Mouse (Mus musculus) central nervous system, embryonic 11.5 days (tissue): ENCODE measurements around the gene 1700003E16Rik. TPM values are rescaled to one million over a fixed set of nuclear protein-coding genes. Genes with fewer than 3 reads are reported as not detected.

ENCODE experiments used
- polyA plus RNA-seq: library from polyadenylated mRNA; depleted of rRNA; stranded (reverse); fragments of >200 nt; gene quantifications from 2 replicates; pipeline ENCODE4 v1.2.3, GENCODE M21; 2012; rRNA removed

Gene 1700003E16Rik
- polyA plus RNA-seq: 0.57 and 0.73 TPM in 2 replicates

DNA sequence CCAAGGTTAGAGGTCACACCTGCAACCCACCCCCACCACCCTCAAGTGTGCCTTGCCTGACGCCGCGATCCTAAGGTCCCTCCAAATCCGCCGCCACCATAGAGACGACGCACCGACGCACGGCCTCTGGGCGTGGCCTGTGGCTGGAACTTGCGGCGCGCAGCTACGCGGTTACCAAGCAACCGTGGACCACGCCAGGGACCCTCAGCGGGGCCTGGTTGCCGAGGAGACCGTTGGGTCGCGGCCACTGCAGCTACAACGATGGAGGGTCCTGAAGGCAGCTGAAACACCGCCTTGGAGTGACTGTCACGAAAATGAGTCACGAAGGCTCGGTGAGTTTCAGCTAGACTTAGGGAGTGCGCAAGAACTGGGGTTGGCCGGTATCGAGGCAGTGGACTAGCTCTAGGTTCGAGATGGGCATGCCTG lies at the start of gene 1700003E16Rik, which contains the start of gene Wdr54:
1700003E16Rik (plus strand) TSS at position 146 of the 426 bp plus-strand sequence.
Wdr54 (minus strand) TSS at position 139 of the 426 bp plus-strand sequence.

DNA sequence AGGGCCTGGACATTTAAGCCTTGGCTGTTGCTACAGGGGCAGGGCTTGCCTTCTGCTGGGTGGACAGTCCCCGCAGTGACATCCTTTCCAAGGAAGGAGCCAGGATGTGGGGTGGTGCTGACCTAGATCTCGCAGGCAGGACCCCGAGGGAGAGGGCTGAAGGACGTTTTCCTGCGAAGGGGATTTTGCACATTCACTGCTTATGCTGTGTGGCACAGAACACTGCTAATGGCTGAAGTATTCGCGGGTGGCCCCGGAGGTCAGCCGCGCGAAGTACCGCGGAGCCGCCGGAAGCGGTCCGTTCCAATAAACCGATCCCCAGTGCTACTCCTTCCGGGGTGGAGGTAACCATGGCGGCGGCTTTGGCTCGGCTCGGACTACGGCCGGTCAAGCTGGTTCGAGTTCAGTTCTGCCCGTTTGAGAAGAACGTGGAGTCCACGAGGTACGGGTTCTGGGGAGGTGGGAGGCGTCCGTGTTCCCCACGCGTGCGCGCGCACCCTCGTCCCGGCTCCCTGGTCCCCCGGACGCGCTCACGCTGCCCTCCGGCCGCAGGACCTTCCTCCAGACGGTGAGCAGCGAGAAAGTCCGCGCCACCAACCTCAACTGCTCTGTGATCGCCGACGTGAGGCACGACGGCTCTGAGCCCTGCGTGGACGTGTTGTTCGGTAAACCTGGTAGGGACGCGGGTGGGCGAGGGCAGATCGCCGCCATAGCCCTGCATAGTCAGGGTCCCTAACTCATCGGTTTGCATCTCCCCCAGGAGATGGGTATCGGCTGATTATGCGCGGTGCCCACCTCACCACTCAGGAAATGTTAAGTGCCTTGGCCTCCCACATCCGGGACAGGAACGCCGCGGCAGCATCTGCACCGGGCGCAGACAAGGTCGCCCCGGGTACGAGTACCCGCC lies 47.2 kb upstream of the 1700003E16Rik start, which contains the start of gene Mrpl53:
Mrpl53 (plus strand) TSS at position 279 of the 907 bp plus-strand sequence.

DNA sequence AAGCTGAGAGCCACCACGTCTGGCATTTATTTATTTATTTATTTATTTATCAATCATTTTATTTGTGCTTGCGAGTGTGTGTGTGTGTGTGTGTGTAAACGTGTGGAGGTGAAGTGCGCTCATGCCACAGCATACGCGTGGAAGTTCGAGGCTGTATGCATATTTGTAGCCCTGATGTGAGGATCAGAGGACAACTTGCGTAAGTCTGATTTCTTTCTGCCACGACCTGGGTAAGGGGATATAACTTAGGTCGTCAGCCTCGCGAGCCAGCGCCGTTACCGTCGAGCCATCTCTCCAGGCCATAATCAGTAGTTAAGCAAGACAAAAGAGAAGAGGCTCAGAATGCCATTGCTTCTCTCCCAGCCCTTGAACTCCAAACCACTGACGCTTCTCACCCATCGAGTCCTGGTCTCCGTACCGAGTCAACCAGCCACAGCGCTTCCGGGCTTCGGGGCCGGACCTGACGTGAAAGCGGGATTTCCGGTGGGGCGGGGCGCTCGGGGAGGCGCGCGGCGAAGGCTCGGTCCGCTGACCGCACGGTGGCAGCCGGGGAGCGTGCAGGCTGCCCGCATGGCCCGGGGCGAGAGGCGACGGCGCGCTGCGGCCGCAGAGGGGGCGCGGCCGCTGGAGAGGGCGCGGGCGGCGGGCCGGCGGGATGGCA lies 41.1 kb upstream of the 1700003E16Rik start, which contains the start of gene Mogs:
Mogs (plus strand) TSS at position 486 of the 661 bp plus-strand sequence.

DNA sequence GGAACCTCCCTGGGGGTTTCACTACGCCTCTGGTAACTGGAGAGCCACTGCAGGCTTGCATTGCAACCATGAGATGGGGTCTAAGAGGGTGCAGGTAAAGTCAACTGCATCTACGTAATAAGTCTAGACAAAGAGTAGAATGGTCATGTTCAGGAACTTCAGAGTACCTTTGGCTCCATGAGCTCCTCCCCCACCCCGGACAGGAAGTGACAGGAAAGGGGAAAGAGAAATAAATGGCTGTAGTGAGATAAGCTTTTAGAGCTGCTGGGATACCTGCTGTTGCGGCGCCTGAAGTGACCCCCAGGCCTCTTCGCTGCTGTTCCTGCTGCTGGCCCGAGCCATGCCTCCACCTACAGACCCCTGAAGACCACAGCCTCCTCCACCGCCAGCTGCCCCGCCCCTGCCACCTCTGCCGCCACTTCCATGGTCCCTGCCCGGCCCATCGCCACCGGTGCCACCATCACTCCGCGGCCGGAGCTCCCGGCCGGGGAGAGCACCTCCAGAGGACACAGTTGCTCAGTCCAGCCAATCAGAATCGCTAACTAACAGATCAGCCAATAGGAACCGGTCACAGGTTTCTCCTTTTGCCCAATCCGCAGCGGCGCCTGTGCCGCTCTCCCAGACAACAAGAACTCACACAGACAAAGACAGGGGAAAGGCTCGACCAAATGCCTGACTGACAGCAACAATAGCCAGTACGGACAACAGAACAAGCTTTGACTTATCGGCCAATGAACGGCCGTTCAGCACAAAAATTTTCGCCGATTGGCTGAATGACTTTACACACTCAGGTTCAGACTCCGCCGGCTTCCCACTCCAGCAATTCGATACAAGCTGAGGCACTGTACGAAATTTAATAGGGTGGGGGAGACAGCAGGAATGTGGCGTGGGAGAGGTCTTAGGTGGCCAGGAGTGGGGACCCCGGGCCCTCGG lies 35.0 kb upstream of the 1700003E16Rik start, which contains the start of gene Wbp1:
Wbp1 (minus strand) TSS at position 630 of the 933 bp plus-strand sequence.

DNA sequence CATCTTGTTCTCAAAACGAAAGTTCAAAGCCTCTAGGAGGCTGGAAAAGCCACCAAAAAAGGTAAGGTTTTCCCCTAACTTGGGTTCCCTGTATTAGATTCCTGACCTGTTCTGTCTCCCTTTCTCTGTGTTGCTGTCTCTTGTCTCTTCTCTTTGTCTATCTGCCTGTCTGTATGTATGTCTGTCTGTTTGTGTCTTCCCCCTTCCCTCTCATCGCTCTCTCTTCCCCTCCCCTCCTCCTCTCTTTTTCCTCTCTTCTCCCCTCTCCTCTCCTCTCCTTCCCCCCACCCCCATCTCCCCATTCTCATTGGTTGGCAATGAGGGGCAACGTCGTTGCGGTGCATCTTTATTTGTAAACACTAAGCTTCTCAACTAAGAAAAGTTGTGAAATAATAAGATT lies 30.9 kb upstream of the 1700003E16Rik start, which contains the start of gene Ino80b:
Ino80b (minus strand) TSS at position 101 of the 400 bp plus-strand sequence.

DNA sequence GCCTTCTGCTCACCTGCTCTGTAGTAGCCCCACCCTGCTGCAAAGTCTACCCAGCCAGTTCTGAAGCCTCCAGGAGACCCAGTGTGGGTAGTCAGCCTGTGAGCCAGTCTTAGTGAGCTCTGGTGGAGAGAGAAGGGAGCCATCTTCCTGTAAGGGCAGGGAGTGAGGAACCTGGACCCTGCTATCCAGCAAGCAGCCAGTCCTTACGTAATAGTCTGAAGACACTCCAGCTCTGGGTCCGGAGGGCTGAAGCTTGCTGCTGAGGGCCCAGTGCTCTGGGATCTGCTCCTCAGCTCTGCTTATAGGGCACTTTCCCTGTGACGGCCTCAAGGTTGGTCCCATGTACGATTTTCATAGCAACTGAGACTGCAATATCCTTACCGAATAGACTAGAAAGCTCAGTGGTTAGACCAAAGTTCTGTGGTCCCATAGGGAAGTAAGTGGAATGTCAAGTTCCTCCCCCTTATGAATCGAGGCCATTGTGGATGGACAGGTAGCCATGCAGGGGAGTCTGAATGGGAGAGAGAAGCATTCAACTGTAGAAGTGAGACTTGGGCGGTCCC lies 21.2 kb upstream of the 1700003E16Rik start, which contains the start of gene Rtkn:
Rtkn (plus strand) TSS at position 513 of the 563 bp plus-strand sequence.

DNA sequence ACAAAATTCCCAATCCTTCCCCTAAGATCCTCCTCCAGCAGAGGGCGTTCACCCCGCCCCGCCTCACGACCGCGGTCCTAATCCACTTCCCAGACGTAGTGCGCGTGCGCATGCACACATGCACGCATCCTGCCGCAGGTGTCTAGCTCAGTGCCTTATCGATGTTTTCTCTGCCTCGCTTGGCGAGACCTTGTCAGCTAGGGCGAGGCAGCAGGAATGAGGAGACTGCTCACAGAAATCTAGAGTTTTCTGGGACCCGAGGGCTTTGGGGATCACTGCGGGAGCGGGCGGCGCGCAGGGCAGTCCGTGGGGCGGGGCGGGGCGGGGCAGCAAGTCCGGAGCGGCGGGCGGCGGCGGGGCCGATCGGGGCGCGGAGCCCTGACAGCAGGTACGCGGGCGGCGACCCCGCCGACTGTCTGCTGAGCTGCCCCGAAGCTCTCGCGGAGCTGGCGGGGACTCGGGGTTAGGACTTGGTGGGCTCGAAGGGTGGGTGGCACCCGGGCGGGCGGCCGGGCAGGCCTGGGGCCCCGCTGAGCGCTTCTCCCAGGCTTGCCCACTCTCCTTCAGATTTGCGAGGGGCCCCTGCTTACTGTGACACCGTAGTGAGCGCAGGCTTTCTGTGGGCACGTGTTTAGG lies 9.5 kb downstream of the 1700003E16Rik start, which contains the start of gene Dctn1:
Dctn1 (plus strand) TSS at position 314 of the 636 bp plus-strand sequence.

Other genes starting within 250 kb of the 1700003E16Rik start
- 4.6 and 5.0 TPM in 2 replicates for gene Sema4f, start 216.6 kb upstream of the 1700003E16Rik start, polyA plus RNA-seq
- gene M1ap, start 209.5 kb upstream of the 1700003E16Rik start, polyA plus RNA-seq: 0.31 and 1.7 TPM in 2 replicates
- gene Dok1, start 122.9 kb upstream of the 1700003E16Rik start, polyA plus RNA-seq: 7.7 and 8.2 TPM in 2 replicates
- gene Loxl3, start 122.2 kb upstream of the 1700003E16Rik start, polyA plus RNA-seq: 10.1 and 15.8 TPM in 2 replicates
- 209 and 289 TPM in 2 replicates for gene Aup1, start 101.9 kb upstream of the 1700003E16Rik start, polyA plus RNA-seq
- 70.4 and 80.9 TPM in 2 replicates for gene Htra2, start 101.1 kb upstream of the 1700003E16Rik start, polyA plus RNA-seq
- gene Dqx1, start 98.6 kb upstream of the 1700003E16Rik start, polyA plus RNA-seq: 2.0 and 3.3 TPM in 2 replicates
- 4.1 and 7.5 TPM in 2 replicates for gene Tlx2, start 86.1 kb upstream of the 1700003E16Rik start, polyA plus RNA-seq
- gene Pcgf1, start 78.5 kb upstream of the 1700003E16Rik start, polyA plus RNA-seq: 42.4 and 49.1 TPM in 2 replicates
- 0.59 and 1.2 TPM in 2 replicates for gene Lbx2, start 70.0 kb upstream of the 1700003E16Rik start, polyA plus RNA-seq
- gene Ccdc142, start 54.8 kb upstream of the 1700003E16Rik start, polyA plus RNA-seq: 4.1 and 5.1 TPM in 2 replicates
- 4.2 and 4.9 TPM in 2 replicates for gene Gm42688, start 54.8 kb upstream of the 1700003E16Rik start, polyA plus RNA-seq
- gene Mrpl53, start 47.4 kb upstream of the 1700003E16Rik start, polyA plus RNA-seq: 111 and 115 TPM in 2 replicates
- 47.3 and 47.7 TPM in 2 replicates for gene Mogs, start 40.9 kb upstream of the 1700003E16Rik start, polyA plus RNA-seq
- 201 and 275 TPM in 2 replicates for gene Wbp1, start 34.8 kb upstream of the 1700003E16Rik start, polyA plus RNA-seq
- gene Ino80b, start 31.0 kb upstream of the 1700003E16Rik start, polyA plus RNA-seq: 37.2 and 53.1 TPM in 2 replicates
- 72.3 and 77.8 TPM in 2 replicates for gene Rtkn, start 20.9 kb upstream of the 1700003E16Rik start, polyA plus RNA-seq
- gene Wdr54, start within 50 bp of the 1700003E16Rik start, polyA plus RNA-seq: 13.5 and 17.0 TPM in 2 replicates
- 142 and 229 TPM in 2 replicates for gene Dctn1, start 9.5 kb downstream of the 1700003E16Rik start, polyA plus RNA-seq
- 1.4 and 1.6 TPM in 2 replicates for gene Slc4a5, start 63.4 kb downstream of the 1700003E16Rik start, polyA plus RNA-seq
- 29.9 and 33.6 TPM in 2 replicates for gene Mthfd2, start 169.5 kb downstream of the 1700003E16Rik start, polyA plus RNA-seq
- 35.4 and 54.1 TPM in 2 replicates for gene Mob1a, start 169.6 kb downstream of the 1700003E16Rik start, polyA plus RNA-seq
- gene Bola3, start 192.7 kb downstream of the 1700003E16Rik start, polyA plus RNA-seq: 48.7 and 77.4 TPM in 2 replicates